Mouse (Mus musculus): ENCODE data around the gene Psmd2.

- TF ChIP-seq CTCF (IDR thresholded peaks at IDR 0.05; ENCODE audit: extremely low read depth, insufficient read depth, insufficient read length, insufficient replicate concordance), result no peak
- TF ChIP-seq POLR2A (IDR thresholded peaks at IDR 0.05; ENCODE audit: low read depth, low read length), result no peak
These were observed 30.1 kb upstream of the Psmd2 start, which contains the start of gene Camk2n2 for GRCm38 (mm10) chr16:20621191-20621990.

All from spleen, adult 2 months (tissue).